Mouse (Mus musculus): Measurements from ENCODE around the gene Olfm3.

Olfm3 gene

GRCm38 (mm10) chr3:115080428-115081181 is 176.7 kb downstream of the Olfm3 start:
- DNase-seq (ENCODE audit: low read depth, low spot score): no peak

- DNase-seq (ENCODE audit: low read depth, low spot score): no peak
These were observed 177.5 kb downstream of the Olfm3 start for GRCm38 (mm10) chr3:115081371-115081770.

- no peak for DNase-seq (ENCODE audit: low read depth, low spot score)
These were observed 179.1 kb downstream of the Olfm3 start for GRCm38 (mm10) chr3:115082947-115083346.

GRCm38 (mm10) chr3:115088281-115088680 is 184.4 kb downstream of the Olfm3 start:
- no peak for DNase-seq (ENCODE audit: low read depth, low spot score)

GRCm38 (mm10) chr3:115090670-115091069 is 186.8 kb downstream of the Olfm3 start:
- DNase-seq (ENCODE audit: low read depth, low spot score): no peak

GRCm38 (mm10) chr3:115095496-115095895 is 191.6 kb downstream of the Olfm3 start:
- no peak for DNase-seq (ENCODE audit: low read depth, low spot score)

- no peak for DNase-seq (ENCODE audit: low read depth, low spot score)
These were observed 195.7 kb downstream of the Olfm3 start for GRCm38 (mm10) chr3:115099590-115099989.

GRCm38 (mm10) chr3:115104155-115104801 is 200.4 kb downstream of the Olfm3 start:
- no peak for DNase-seq (ENCODE audit: low read depth, low spot score)

GRCm38 (mm10) chr3:115104802-115105493 is 201.1 kb downstream of the Olfm3 start:
- no peak for DNase-seq (ENCODE audit: low read depth, low spot score)

GRCm38 (mm10) chr3:115145722-115146121 is 241.8 kb downstream of the Olfm3 start:
- no peak for DNase-seq (ENCODE audit: low read depth, low spot score)

- no peak for DNase-seq (ENCODE audit: low read depth, low spot score)
These were observed 242.4 kb downstream of the Olfm3 start for GRCm38 (mm10) chr3:115146244-115146643.

- no peak for DNase-seq (ENCODE audit: low read depth, low spot score)
These were observed 255.1 kb downstream of the Olfm3 start for GRCm38 (mm10) chr3:115158903-115159473.

GRCm38 (mm10) chr3:115174625-115175024 is 270.7 kb downstream of the Olfm3 start:
- no peak for DNase-seq (ENCODE audit: low read depth, low spot score)

Data from CD4-positive, CD25-positive, alpha-beta regulatory T cell, adult 2 months (primary cell).